Mouse (Mus musculus) adrenal gland, postnatal 4 days (tissue): ENCODE results near the gene Olfr215. TPM values are rescaled to one million over a fixed set of nuclear protein-coding genes. Genes with fewer than 3 reads are reported as not detected.
"Not testable (repeated sequence)": the region's sequence is repeated elsewhere in the genome, so short reads cannot be mapped to it uniquely, and the experiment has no call there.

ENCODE experiments used
- DNase-seq, 2 experiments: peaks; one replicate each; pipeline ENCODE4 v3.0.0; 2021 to 2022; ENCODE audit warnings: low spot score in 2 of 2, mixed read lengths in 2 of 2
- long read RNA-seq, 2 experiments: library from polyadenylated mRNA; stranded (forward); transcript quantifications; one replicate each; pipeline ENCODE4 v2.0.0; 2021
- total RNA-seq, 2 experiments: library from RNA; stranded (reverse); gene quantifications; 2 replicates each; pipeline ENCODE4 v1.2.3; 2021

Olfr215 gene
- not detected for total RNA-seq
- long read RNA-seq, experiment 1 = 0 reads
- long read RNA-seq, experiment 2 = 0 reads

DNA sequence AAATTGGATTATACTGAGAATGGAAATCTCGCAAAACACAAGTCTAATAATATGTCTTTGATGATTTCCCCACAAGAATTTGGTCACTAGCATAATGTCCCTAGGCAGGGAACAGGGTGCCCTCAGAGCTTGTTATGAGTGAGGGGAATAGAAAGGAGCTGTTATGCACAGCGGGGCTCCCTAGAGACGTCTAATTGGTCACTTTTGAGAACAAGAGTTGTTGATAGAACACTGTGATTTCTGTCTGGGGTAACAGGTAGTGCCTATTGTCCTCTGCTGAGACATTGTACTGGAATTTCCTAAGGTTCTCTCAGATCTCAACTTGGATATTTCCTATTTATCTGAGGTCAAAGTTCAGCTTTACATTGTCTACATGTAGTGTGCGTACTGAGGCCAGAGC is at the start of gene Olfr215:
TSS of gene Olfr215 (minus strand) at position 101 of the 400 bp plus-strand sequence.
- DNase-seq = no peak

DNA sequence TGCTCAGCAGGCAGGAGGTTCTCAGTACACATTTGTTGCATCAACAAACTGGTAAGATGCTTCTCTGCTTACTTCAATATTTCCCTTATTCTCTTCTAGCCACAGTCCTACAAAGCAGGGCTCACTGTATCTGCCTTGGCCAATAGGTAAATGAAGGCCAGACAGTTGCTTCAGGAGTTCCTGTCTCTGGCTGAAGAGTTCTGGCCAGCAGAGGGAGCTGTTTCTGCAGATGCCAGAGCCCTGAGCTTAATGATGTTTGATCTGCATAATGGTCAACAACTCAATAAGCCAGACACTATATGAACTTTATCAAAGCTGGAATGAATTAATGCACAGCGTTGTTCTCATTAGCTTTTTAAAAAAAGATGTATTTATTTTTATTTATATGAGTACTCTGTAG is 48.1 kb upstream of the Olfr215 start:
- DNase-seq = peak; percentile 31 to 57

DNA sequence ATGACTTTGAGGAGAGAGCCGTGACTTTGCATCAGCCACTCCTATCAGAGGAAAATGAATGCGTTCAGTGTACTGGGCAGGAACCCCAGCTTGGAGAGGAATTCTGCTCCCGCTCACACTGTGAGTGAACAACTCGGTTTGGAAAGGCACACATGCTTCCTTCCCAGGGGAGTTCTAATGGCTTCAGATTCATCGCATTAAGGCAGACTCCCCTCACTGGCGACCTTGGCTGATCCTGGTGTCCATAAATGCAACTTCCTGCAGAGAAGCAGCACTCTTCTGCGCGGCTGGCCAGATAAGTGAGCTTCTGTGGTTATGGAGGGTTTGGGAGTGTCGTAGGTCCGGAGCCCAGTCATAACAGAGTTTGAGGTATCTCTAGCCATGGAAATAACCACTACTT is 45.8 kb upstream of the Olfr215 start:
- DNase-seq = no peak

DNA sequence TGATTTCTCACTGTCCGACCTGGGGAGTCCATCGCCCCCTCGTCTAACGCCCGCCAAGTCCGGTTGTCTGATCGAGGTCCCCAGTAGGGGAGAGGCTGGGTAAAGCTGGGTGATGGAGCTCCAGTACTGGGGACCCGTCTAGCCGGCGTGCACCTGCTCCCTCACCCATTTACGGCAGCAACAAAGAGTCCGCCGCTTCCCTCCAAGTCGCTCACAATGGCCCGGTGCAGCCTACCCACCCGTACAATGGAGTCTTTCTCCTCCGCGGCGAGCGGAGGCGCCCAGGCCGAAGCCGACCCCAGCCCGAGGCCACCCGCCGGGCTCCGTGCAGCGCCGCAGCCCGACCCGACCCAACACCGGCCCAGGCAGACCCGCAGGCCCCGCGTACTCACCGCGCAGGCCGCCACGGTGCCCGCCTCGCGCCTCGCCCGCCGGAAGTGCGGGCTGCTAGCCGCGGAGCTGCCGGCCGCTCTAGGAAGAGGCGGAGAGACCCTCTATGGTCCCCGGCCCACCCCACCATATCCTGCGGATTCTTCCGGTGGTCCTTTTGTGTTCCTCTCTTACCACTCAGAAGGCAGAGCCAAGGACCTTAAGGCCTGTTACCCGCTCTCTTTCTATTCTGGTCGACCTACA is 44.7 kb upstream of the Olfr215 start, which contains the start of gene Zfp422:
TSS of gene Zfp422 (minus strand) at position 461 of the 633 bp plus-strand sequence.
- DNase-seq = peak; percentile 35 to 43

DNA sequence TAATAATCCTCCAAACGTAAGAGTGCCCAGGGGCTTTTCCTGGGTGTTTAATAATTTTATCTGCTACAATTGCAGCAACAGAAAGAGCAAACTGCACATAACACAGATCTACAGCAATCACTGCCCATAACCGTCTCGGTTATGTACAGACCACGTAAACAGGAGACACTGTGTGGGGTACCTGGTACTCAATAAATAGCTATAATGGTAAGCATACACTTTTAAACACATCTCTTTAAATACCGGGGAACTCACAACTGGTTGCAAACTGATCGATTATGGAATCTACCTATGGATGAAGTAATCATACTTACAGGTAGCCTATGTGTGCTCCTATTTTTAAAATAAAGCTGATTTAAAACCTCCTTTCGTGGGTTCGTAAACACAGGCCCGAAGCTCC is 44.1 kb upstream of the Olfr215 start:
- DNase-seq = no peak

DNA sequence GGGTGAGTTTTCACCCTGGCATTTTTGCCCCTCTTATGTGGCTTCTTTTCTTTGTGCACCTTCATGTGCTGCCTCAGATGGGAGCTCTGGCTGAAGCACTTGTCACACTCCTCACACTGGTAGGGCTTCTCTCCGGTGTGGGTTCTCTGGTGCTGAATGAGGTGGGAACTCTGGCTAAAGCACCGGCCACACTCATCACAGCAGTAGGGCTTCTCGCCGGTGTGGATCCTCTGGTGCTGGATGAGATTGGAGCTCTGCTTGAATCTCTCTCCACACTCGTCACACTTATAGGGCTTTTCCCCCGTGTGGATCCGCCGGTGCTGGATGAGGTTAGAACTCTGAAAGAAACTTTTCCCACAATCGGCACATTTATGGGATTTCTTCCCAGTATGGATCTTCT is 42.4 kb upstream of the Olfr215 start:
- DNase-seq = not testable (repeated sequence)

DNA sequence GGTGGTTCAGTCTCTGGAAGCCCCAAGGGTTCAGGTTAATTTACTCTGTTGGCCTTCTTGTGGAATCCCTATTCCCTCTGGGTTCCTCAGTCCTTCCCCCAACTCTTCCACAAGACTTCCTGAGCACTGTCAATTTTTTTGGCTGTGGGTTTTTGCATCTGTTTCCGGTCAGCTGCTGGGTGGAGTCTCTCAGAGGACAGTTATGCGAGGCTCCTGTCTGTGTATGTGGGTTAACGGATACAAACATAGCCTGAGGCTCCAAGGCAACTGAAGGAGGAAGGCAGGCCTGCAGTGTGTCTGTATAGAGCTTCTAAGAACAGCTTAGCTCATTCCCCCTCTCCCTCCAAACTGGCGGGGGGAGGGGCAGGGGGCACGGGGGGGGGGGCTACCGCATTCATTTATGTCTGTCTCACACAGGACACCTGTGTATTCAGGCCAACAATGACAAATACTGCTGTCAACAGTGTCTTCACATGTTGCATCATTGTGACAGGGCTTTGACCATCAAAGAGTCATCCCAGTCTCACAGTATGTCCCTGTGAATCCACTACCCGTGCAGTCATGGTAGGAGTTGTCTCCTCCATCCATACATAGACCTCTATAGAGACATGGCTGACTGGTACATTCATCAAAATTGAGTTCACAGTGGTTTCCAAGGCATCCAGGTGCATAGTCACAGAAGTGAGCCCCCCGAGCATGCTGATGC is 37.5 kb upstream of the Olfr215 start:
- no peak for DNase-seq

DNA sequence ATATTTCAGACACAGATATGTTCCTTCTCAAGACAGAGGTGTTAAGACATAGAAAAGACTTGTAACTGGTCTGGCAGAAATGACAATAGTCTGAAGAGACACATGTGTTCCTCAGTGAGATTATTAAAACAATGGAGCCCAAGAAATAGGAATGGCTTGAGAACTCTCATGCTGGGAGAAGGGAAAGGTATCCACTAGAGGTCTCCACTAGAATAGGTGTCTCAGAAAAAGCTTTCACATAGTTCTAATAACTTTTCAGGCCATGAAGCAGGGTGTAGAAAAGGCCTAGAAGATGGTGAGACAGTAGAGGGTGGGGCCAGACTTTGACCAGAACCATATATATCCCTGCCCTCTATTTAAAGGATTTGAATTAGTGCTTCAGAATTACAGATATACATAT is 34.1 kb upstream of the Olfr215 start:
- DNase-seq = no peak

DNA sequence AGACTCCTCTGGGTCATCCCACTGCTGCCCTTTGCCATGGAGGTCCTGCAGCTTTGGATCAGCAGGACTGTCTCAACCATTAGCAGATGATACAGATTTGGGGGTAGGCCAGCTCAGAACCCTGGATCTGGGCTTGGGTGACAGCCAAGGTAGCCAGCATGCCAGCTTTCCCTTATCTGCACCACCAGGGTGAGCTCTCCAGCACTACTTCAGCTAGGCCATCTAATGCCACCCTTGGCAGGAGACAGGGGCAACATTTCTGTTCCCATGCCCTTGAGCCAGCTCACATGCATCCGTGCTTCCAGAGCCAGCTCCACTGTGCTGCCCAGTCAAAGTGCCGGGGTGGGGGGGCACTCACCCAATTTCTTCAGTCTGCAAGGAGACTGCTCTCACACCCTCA is 31.7 kb upstream of the Olfr215 start:
- no peak for DNase-seq

DNA sequence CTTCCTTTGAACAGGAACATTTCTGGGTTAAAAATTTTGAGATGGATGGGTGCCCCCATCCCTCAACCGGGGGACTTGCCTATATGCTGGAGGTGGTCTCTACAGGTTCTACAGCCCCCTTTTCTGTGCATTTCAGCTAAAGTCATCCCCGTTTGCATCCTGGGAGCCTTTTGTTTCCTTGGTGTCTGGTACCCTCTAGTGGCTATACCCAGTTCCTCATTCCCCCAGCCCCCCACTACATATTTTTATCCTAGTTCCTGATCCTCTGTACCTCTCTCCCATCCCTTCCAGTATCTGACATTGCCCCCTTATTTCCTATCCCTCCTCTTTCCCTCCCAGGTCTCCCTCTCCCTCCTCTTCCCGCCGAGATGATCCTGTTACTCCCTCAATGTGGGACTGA is 23.2 kb upstream of the Olfr215 start:
- no peak for DNase-seq

DNA sequence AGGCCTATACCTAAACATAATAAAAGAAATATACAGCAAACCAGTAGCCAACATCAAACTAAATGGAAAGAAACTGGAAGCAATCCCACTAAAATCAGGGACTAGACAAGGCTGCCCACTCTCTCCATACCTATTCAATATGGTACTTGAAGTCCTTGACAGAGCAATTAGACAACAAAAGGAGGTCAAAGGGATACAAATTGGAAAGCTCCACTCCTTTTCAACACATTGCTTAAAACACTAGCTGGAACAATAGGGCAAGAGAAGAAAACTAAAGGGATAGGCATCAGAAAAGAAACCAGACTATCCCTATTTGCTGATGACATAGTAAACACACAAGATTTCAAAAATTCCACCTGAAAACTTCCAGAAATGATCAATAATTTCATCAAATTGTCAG is 17.0 kb upstream of the Olfr215 start:
- not testable (repeated sequence) for DNase-seq

DNA sequence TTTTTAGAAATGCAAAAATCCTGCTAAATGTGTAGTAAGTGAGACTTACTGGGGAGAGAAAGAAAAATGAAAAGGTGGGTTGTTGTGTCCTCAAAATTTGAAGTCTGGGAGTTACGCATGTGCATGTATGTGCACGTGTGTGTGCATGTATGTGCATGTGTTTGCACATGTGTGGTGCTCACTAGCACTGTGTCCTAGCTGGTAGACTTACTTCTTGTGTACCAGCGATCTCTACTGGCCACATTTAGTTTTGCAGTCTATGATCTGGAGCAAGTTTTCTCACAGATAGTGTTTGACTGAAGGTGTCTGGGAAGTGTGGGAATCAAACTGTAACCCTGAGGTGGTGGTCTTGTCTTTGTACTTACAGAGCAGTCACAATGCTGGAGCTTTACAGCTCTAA is 14.2 kb downstream of the Olfr215 start:
- DNase-seq = no peak

DNA sequence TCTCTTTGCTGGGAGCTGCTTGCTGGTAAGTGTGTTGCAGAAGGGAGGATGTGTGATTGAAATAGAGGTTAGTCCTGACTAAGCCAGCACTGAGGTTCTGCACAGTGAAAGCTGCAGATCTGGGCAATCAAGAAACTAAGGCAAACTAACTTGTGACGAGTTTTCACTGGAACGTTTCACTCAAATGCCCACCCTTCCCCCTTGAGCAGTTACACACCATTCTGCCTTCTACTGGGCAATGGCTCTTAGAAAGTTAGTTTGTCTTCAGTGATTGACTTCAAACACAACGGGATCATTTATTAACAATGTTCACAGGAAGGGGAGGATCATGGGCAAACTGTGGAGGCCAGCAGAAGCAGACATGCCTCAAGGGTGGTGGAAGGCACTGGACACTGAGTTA is 29.0 kb downstream of the Olfr215 start:
- no peak for DNase-seq

DNA sequence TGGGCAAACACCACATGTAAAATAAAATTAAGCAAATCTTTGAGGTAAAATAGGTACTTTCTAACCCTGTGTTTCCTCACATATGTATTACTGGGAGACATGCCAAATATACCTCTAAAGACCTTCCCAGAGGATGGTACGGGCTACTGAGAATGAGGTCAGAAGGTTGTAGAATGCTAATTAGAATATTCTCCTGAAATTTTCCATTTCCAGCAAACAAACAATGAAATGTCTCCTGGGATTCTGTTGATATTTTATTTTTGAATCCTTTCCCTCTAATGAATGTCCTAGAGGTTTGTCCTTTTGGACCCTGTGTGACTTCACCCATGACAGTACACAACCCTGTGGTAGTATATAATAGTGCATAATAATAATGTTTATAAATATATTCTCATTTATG is 30.1 kb downstream of the Olfr215 start, which contains the start of gene Olfr214:
TSS of gene Olfr214 (plus strand) at position 301 of the 400 bp plus-strand sequence.
- DNase-seq = no peak

DNA sequence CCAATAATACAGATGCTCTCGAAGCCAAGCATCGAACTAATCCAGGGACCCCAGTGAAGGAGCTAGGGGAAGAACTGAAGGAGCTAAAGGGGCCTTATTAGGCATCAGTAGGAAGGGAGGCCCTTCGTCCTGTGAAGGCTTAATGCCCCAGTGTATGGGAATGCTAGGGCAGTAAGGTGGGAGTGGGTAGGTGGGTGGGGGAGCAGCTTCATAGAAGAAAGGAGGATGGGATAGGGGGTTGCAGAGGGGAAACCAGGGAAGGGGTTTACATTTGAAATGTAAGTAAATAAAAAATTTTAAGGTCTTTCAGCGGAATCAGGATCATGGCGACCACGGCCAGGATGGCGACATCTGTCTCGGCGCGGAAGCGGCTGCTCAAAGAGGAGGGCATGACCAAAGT is 33.2 kb downstream of the Olfr215 start, which contains the start of gene Gm5580:
TSS of gene Gm5580 (plus strand) at position 301 of the 400 bp plus-strand sequence.
- not testable (repeated sequence) for DNase-seq

DNA sequence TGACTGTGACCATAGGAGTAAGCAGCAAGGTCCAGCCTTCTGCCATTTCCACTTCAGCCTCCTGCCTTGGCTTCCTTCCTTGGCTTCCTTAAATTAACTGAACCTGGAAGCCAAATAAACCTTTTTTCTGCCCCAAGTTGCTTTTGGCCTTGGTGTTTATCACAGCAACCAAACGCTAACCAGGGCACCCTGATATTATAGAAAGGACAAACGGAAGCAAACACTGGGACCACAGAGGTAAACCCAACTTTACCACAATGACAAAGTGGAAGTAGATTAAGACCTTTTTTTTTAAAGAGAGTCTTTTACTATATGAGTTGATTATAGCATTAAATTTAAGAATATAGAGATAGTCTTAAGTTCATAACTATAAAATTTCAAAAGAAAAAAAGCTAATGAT is 41.5 kb downstream of the Olfr215 start:
- no peak for DNase-seq

DNA sequence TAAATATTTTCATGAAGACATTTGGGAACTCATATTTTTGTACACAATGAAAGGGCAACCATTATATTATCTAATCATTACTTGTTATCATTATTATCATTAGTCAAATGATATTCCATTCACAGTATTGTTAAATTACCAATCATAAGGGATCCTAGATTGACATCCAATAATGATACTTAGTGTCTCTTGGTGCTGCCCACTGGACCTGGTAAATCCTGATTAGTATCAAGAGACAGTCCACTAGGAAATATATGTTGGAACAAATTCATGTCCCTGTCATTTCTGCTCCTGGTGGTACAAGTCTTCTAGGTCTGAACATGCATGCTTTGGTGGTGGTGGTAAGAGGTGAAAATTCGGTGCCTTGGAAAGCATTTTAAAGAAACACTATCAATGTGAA is 45.8 kb downstream of the Olfr215 start, which contains the start of gene Olfr213:
TSS of gene Olfr213 (plus strand) at position 301 of the 400 bp plus-strand sequence.
- no peak for DNase-seq

Other genes starting within 250 kb of the Olfr215 start
- 10 to 100 TPM; 80.1 to 98.6 TPM for gene March8, start 246.2 kb downstream of the Olfr215 start, total RNA-seq
- gene Alox5, start 123.0 kb downstream of the Olfr215 start, total RNA-seq = 1 to 10 TPM; 1.1 to 3.5 TPM
- not detected for gene Olfr211, start 95.1 kb downstream of the Olfr215 start, total RNA-seq
- under 1 TPM in 1 of 2 experiments, not detected in 1; 0.17 TPM for gene Olfr212, start 77.7 kb downstream of the Olfr215 start, total RNA-seq
- not detected for gene Olfr213, start 45.7 kb downstream of the Olfr215 start, total RNA-seq
- 1 to 10 TPM; 4.0 to 5.7 TPM for gene Gm5580, start 33.1 kb downstream of the Olfr215 start, total RNA-seq
- gene Olfr214, start 30.0 kb downstream of the Olfr215 start, total RNA-seq = not detected
- 10 to 100 TPM; 32.3 to 37.3 TPM for gene Zfp422, start 44.8 kb upstream of the Olfr215 start, total RNA-seq
- gene Depp1, start 66.4 kb upstream of the Olfr215 start, total RNA-seq = 10 to 100 TPM in 1 of 2 experiments, 1 to 10 TPM in 1; 7.1 to 13.3 TPM
- 1 to 10 TPM; 5.7 to 7.7 TPM for gene Rassf4, start 89.8 kb upstream of the Olfr215 start, total RNA-seq
- 1 to 10 TPM in 1 of 2 experiments, under 1 TPM in 1; 0.59 to 4.6 TPM for gene Tmem72, start 132.7 kb upstream of the Olfr215 start, total RNA-seq